Mouse (Mus musculus): ENCODE results near the gene Ago4. TPM values are rescaled to one million over a fixed set of nuclear protein-coding genes. Genes with fewer than 3 reads are reported as not detected.
"Not testable (repeated sequence)": the region's sequence is repeated elsewhere in the genome, so short reads cannot be mapped to it uniquely, and the experiment has no call there.

The Ago4 gene
- polyA plus RNA-seq, 1 experiment from 2014 or later: 1.3 TPM

DNA sequence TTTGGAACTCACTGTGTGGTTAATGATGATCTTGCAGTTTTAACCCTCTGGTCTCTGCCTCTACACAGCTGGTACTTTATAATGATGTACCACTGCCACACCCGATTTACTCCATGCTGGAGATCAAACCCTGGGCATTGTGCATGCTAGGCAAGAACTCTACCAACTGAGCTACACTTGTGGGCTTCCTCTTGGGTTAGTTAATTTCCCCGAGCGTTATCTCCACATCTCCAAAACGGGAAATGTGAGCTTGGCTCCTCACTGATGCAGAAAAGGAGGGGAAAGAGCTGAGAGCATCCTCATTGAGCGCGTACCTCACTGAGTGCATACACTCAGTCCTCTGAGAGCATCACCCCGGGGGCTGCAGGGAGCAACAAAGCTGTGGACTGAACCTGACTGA lies 9.6 kb upstream of the Ago4 start:
- Histone ChIP-seq H3K27ac (replicated peaks; ENCODE audit: low read depth, low read length) (no peak overlapping the region), H3K4me1 (ENCODE audit: control insufficient read depth, insufficient read depth, low read length) (no peaks in the 10 kb centered on the region)
- ATAC-seq (replicated peaks; ENCODE audit: insufficient number of reproducible peaks, low FRiP score, low TSS enrichment, low read depth): no peak

GRCm38 (mm10) chr4:126540487-126541071 lies 7.3 kb upstream of the Ago4 start:
- no peaks in the 10 kb centered on the region for H3K27me3 ChIP-seq (ENCODE audit: control insufficient read depth, insufficient read depth, low read length)
- ATAC-seq (replicated peaks; ENCODE audit: insufficient number of reproducible peaks, low FRiP score, low TSS enrichment, low read depth) (no peak), DNase-seq (ENCODE audit: low spot score) (no peak)
- no peaks in the 10 kb centered on the region for H3K9me3 ChIP-seq (replicated peaks; ENCODE audit: control insufficient read depth, low read length)
- no peak overlapping the region for H3K4me2 ChIP-seq (ENCODE audit: low read depth, low read length)
- 84% methylated on average over 3 of the region's 3 CpGs for WGBS
- H3K27ac ChIP-seq (replicated peaks; ENCODE audit: low read depth, low read length): no peak overlapping the region
- no peaks in the 10 kb centered on the region for H3K4me1 ChIP-seq (ENCODE audit: control insufficient read depth, insufficient read depth, low read length)
- H3K36me3 ChIP-seq (replicated peaks; ENCODE audit: control insufficient read depth, insufficient read depth, low read depth, low read length): no peaks in the 10 kb centered on the region
- H3K9ac ChIP-seq (replicated peaks; ENCODE audit: low read length): no peak overlapping the region
- no peak overlapping the region for H3K4me3 ChIP-seq (ENCODE audit: low read depth, low read length)

More for the DNA sequence above, 9.6 kb upstream of the Ago4 start:
- Histone ChIP-seq H3K9me3 (replicated peaks; ENCODE audit: control insufficient read depth, low read length) (no peaks in the 10 kb centered on the region), H3K4me2 (ENCODE audit: low read depth, low read length) (no peak overlapping the region), H3K27me3 (ENCODE audit: control insufficient read depth, insufficient read depth, low read length) (no peaks in the 10 kb centered on the region), H3K36me3 (replicated peaks; ENCODE audit: control insufficient read depth, insufficient read depth, low read depth, low read length) (no peaks in the 10 kb centered on the region), H3K4me3 (ENCODE audit: low read depth, low read length) (no peak overlapping the region), H3K9ac (replicated peaks; ENCODE audit: low read length) (no peak overlapping the region)
- WGBS: 65% methylated on average over 7 of the region's 7 CpGs
- DNase-seq (ENCODE audit: low spot score): no peak

GRCm38 (mm10) chr4:126536865-126537264 lies 3.6 kb upstream of the Ago4 start:
- H3K27me3 ChIP-seq (ENCODE audit: control insufficient read depth, insufficient read depth, low read length): no peaks in the 10 kb centered on the region
- H3K9me3 ChIP-seq (replicated peaks; ENCODE audit: control insufficient read depth, low read length): no peaks in the 10 kb centered on the region
- no peak overlapping the region for H3K27ac ChIP-seq (replicated peaks; ENCODE audit: low read depth, low read length)
- no peaks in the 10 kb centered on the region for H3K4me1 ChIP-seq (ENCODE audit: control insufficient read depth, insufficient read depth, low read length)
- no peak overlapping the region for H3K9ac ChIP-seq (replicated peaks; ENCODE audit: low read length)
- DNase-seq (ENCODE audit: low spot score): no peak
- 65% methylated on average over 5 of the region's 5 CpGs for WGBS
- H3K4me3 ChIP-seq (ENCODE audit: low read depth, low read length): no peak overlapping the region
- no peaks in the 10 kb centered on the region for H3K36me3 ChIP-seq (replicated peaks; ENCODE audit: control insufficient read depth, insufficient read depth, low read depth, low read length)
- ATAC-seq (replicated peaks; ENCODE audit: insufficient number of reproducible peaks, low FRiP score, low TSS enrichment, low read depth): no peak
- H3K4me2 ChIP-seq (ENCODE audit: low read depth, low read length): no peak overlapping the region

- not testable (repeated sequence) for H3K4me3 ChIP-seq (ENCODE audit: low read depth, low read length); DNase-seq (ENCODE audit: low spot score)
- WGBS: 89% methylated on average over 7 of the region's 7 CpGs
Observed at GRCm38 (mm10) chr4:126535631-126536030, 2.4 kb upstream of the Ago4 start.

DNA sequence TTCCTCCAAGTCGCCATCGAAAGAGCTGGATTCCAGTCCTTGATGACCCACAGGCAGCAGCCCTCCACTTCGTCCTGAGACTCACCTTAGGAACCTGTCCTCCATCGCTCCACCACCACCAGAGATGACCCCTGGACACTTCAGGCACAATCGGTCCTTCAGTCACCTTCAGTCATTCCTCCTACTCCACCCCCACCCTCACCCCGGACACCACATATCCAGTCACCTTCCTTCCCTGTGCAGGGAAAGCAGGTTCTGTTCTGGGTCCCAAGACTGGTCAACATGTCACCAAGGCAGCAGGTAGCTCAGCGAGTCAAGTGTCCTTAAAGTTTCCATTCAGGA lies 428 bp upstream of the Ago4 start:
- WGBS: 6% methylated on average over 7 of the region's 7 CpGs
- no peaks in the 10 kb centered on the region for H3K36me3 ChIP-seq (replicated peaks; ENCODE audit: control insufficient read depth, insufficient read depth, low read depth, low read length)
- peak; percentile 69 for ATAC-seq (replicated peaks; ENCODE audit: insufficient number of reproducible peaks, low FRiP score, low TSS enrichment, low read depth)
- peak overlapping the region; percentile 75 for H3K4me2 ChIP-seq (ENCODE audit: low read depth, low read length)
- no peaks in the 10 kb centered on the region for H3K27me3 ChIP-seq (ENCODE audit: control insufficient read depth, insufficient read depth, low read length)
- H3K27ac ChIP-seq (replicated peaks; ENCODE audit: low read depth, low read length): no peak overlapping the region
- no peaks in the 10 kb centered on the region for H3K4me1 ChIP-seq (ENCODE audit: control insufficient read depth, insufficient read depth, low read length)
- no peaks in the 10 kb centered on the region for H3K9me3 ChIP-seq (replicated peaks; ENCODE audit: control insufficient read depth, low read length)
- H3K9ac ChIP-seq (replicated peaks; ENCODE audit: low read length): peak overlapping the region; percentile 84
- peak overlapping the region; percentile 90 for H3K4me3 ChIP-seq (ENCODE audit: low read depth, low read length)
- no peak for DNase-seq (ENCODE audit: low spot score)

More at GRCm38 (mm10) chr4:126535631-126536030, 2.4 kb upstream of the Ago4 start:
- H3K27ac ChIP-seq (replicated peaks; ENCODE audit: low read depth, low read length); H3K9ac ChIP-seq (replicated peaks; ENCODE audit: low read length); H3K9me3 ChIP-seq (replicated peaks; ENCODE audit: control insufficient read depth, low read length); ATAC-seq (replicated peaks; ENCODE audit: insufficient number of reproducible peaks, low FRiP score, low TSS enrichment, low read depth); H3K36me3 ChIP-seq (replicated peaks; ENCODE audit: control insufficient read depth, insufficient read depth, low read depth, low read length); H3K4me2 ChIP-seq (ENCODE audit: low read depth, low read length); H3K27me3 ChIP-seq (ENCODE audit: control insufficient read depth, insufficient read depth, low read length); H3K4me1 ChIP-seq (ENCODE audit: control insufficient read depth, insufficient read depth, low read length): not testable (repeated sequence)

DNA sequence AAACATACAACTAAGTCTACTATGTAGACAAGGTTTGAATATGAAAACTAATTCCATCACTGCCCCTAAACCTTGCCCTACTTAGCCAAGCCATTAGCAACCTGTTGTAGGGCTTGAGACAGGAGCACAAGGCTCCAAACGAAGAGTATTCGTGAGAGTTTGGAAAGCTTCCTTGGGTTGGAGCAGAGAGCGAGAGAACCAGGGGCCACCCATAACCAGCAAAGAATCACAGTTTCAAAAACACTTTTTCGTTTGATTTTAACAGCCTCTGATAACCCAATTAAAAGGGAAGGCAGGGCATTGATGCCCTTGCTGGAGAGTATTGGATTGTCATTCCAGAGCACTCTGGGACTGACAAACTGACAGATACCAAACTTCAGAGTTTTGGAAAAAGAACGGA lies 980 bp downstream of the Ago4 start:
- Histone ChIP-seq H3K4me3 (ENCODE audit: low read depth, low read length) (peak overlapping the region; percentile 90), H3K4me1 (ENCODE audit: control insufficient read depth, insufficient read depth, low read length) (no peaks in the 10 kb centered on the region), H3K9ac (replicated peaks; ENCODE audit: low read length) (no peak overlapping the region), H3K4me2 (ENCODE audit: low read depth, low read length) (peak overlapping the region; percentile 75), H3K27ac (replicated peaks; ENCODE audit: low read depth, low read length) (no peak overlapping the region), H3K27me3 (ENCODE audit: control insufficient read depth, insufficient read depth, low read length) (no peaks in the 10 kb centered on the region), H3K9me3 (replicated peaks; ENCODE audit: control insufficient read depth, low read length) (no peaks in the 10 kb centered on the region), H3K36me3 (replicated peaks; ENCODE audit: control insufficient read depth, insufficient read depth, low read depth, low read length) (no peaks in the 10 kb centered on the region)
- DNase-seq (ENCODE audit: low spot score) (no peak), ATAC-seq (replicated peaks; ENCODE audit: insufficient number of reproducible peaks, low FRiP score, low TSS enrichment, low read depth) (no peak)
- WGBS: 39% methylated on average over 5 of the region's 5 CpGs

DNA sequence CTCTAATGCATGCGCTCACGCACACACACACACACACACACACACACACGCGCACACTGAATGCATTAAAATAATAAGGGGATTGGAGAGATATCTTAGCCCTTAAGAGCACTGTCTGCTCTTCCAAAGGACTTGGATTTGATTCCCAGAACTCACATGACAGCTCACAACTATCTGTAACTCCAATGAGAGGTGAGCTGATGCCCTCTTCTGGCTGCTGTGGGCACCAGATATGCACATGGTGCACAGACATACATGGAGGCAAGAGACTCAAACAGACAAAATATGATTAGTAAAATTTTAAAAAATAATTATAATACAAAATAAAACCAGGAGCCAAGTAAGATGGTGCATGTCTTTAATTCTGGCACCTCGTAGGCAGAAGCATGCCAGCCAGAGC lies 6.4 kb downstream of the Ago4 start:
- H3K27me3 ChIP-seq (ENCODE audit: control insufficient read depth, insufficient read depth, low read length): no peaks in the 10 kb centered on the region
- no peak overlapping the region for H3K9ac ChIP-seq (replicated peaks; ENCODE audit: low read length)
- no peak overlapping the region for H3K4me2 ChIP-seq (ENCODE audit: low read depth, low read length)
- H3K4me3 ChIP-seq (ENCODE audit: low read depth, low read length): no peak overlapping the region
- H3K36me3 ChIP-seq (replicated peaks; ENCODE audit: control insufficient read depth, insufficient read depth, low read depth, low read length): no peaks in the 10 kb centered on the region
- no peaks in the 10 kb centered on the region for H3K9me3 ChIP-seq (replicated peaks; ENCODE audit: control insufficient read depth, low read length)
- no peak overlapping the region for H3K27ac ChIP-seq (replicated peaks; ENCODE audit: low read depth, low read length)
- no peak for ATAC-seq (replicated peaks; ENCODE audit: insufficient number of reproducible peaks, low FRiP score, low TSS enrichment, low read depth)
- no peaks in the 10 kb centered on the region for H3K4me1 ChIP-seq (ENCODE audit: control insufficient read depth, insufficient read depth, low read length)
- DNase-seq (ENCODE audit: low spot score): no peak
- 94% methylated on average over 5 of the region's 5 CpGs for WGBS

GRCm38 (mm10) chr4:126526164-126526563 lies 7.1 kb downstream of the Ago4 start:
- Histone ChIP-seq H3K27me3 (ENCODE audit: control insufficient read depth, insufficient read depth, low read length) (no peaks in the 10 kb centered on the region), H3K36me3 (replicated peaks; ENCODE audit: control insufficient read depth, insufficient read depth, low read depth, low read length) (no peaks in the 10 kb centered on the region), H3K9ac (replicated peaks; ENCODE audit: low read length) (no peak overlapping the region), H3K4me3 (ENCODE audit: low read depth, low read length) (no peak overlapping the region), H3K4me2 (ENCODE audit: low read depth, low read length) (no peak overlapping the region), H3K9me3 (replicated peaks; ENCODE audit: control insufficient read depth, low read length) (no peaks in the 10 kb centered on the region), H3K4me1 (ENCODE audit: control insufficient read depth, insufficient read depth, low read length) (no peaks in the 10 kb centered on the region), H3K27ac (replicated peaks; ENCODE audit: low read depth, low read length) (no peak overlapping the region)
- ATAC-seq (replicated peaks; ENCODE audit: insufficient number of reproducible peaks, low FRiP score, low TSS enrichment, low read depth): no peak
- DNase-seq (ENCODE audit: low spot score): no peak
- 87% methylated on average over 3 of the region's 3 CpGs for WGBS
